Mouse (Mus musculus): ENCODE data around the gene Spag7.

- TF ChIP-seq POLR2A (IDR thresholded peaks at IDR 0.05; ENCODE audit: insufficient read length, low read depth) (no peak), REST (IDR thresholded peaks at IDR 0.05; ENCODE audit: insufficient read depth, insufficient read length) (no peak), POLR2AphosphoS2 (IDR thresholded peaks at IDR 0.05; ENCODE audit: insufficient read length, low read depth) (no peak), MAX (IDR thresholded peaks at IDR 0.05; ENCODE audit: low read depth) (no peak), E2F4 (IDR thresholded peaks at IDR 0.05; ENCODE audit: insufficient read depth) (no peak), USF1 (IDR thresholded peaks at IDR 0.05; ENCODE audit: low read depth) (no peak), CEBPB (IDR thresholded peaks at IDR 0.05; ENCODE audit: insufficient read depth, poor library complexity, severe bottlenecking) (no peak), MYOG (IDR thresholded peaks at IDR 0.05; ENCODE audit: control insufficient read depth in 1 of 3, insufficient read depth in 1 of 3, insufficient read length in 2 of 3, low read depth in 2 of 3) (no peak), SRF (IDR thresholded peaks at IDR 0.05; ENCODE audit: control insufficient read depth, insufficient read length, low read depth) (no peak), TCF12 (IDR thresholded peaks at IDR 0.05; ENCODE audit: insufficient read depth, poor library complexity, severe bottlenecking) (no peak), TCF3 (IDR thresholded peaks at IDR 0.05; ENCODE audit: insufficient read length, low read depth) (no peak), MYOD1 (IDR thresholded peaks at IDR 0.05; ENCODE audit: control insufficient read depth in 1 of 3, insufficient read length in 2 of 3, low read depth in 2 of 3) (no peak)
These were observed 54.1 kb downstream of the Spag7 start for GRCm38 (mm10) chr11:70615074-70615473.

Data from myocyte (in vitro differentiated cells).